Mouse (Mus musculus) forebrain, embryonic 15.5 days (tissue): ENCODE results near the gene Mgat4b. TPM values are rescaled to one million over a fixed set of nuclear protein-coding genes. Genes with fewer than 3 reads are reported as not detected.
A peak's percentile ranks its signal among the peaks of the same experiment; 100 is the strongest.

ENCODE experiments used
- ATAC-seq: fragments of 200-750 bp; cut with Nextera tagmentation; replicated peaks from 2 replicates; pipeline ENCODE4 v1.8.0; 2017; ENCODE audit warnings: mild to moderate bottlenecking, moderate TSS enrichment, moderate library complexity
- H3K27ac ChIP-seq: fragments of 300-500 bp; sonication (generic); replicated peaks from 2 replicates; pipeline ENCODE4 v1.5.1; 2015; ENCODE audit warnings: mild to moderate bottlenecking, inconsistent platforms
- H3K27me3 ChIP-seq: fragments of 300-500 bp; sonication (generic); 2 replicates; pipeline ENCODE4 v1.6.1; 2015; ENCODE audit warnings: inconsistent platforms
- H3K36me3 ChIP-seq: fragments of 300-500 bp; sonication (generic); 2 replicates; pipeline ENCODE4 v1.6.1; 2015; ENCODE audit warnings: mild to moderate bottlenecking, inconsistent platforms
- H3K4me1 ChIP-seq: fragments of 300-500 bp; sonication (generic); 2 replicates; pipeline ENCODE4 v1.6.1; 2015; ENCODE audit warnings: inconsistent platforms
- H3K4me2 ChIP-seq: fragments of 300-500 bp; sonication (generic); replicated peaks from 2 replicates; pipeline ENCODE4 v1.6.1; 2015; ENCODE audit warnings: mild to moderate bottlenecking, inconsistent platforms
- H3K4me3 ChIP-seq: fragments of 300-500 bp; sonication (generic); 2 replicates; pipeline ENCODE4 v1.5.1; 2015; ENCODE audit warnings: mild to moderate bottlenecking, inconsistent platforms
- H3K9ac ChIP-seq: fragments of 300-500 bp; sonication (generic); replicated peaks from 2 replicates; pipeline ENCODE4 v1.6.1; 2015; ENCODE audit warnings: mild to moderate bottlenecking, inconsistent platforms
- H3K9me3 ChIP-seq: fragments of 300-500 bp; sonication (generic); 2 replicates; pipeline ENCODE4 v1.6.1; 2016; ENCODE audit warnings: inconsistent platforms
- WGBS: fragments of 180-500 bp; shearing (Covaris S2); methylation state at CpG from one replicate; pipeline ENCODE4 v1.1.7; 2015; ENCODE audit warnings: mixed read lengths; 5-methylcytosine and 5-hydroxymethylcytosine counted together
- polyA plus RNA-seq: library from polyadenylated mRNA; unstranded; fragments of >200 nt; fragmentation: Nextera tagmentation; extraction: Ambion mirVana; gene quantifications from 2 replicates; pipeline ENCODE4 v1.2.1, GENCODE M21; 2015

The Mgat4b gene
- polyA plus RNA-seq, 1 experiment from 2014 or later, result 46.3 TPM

DNA sequence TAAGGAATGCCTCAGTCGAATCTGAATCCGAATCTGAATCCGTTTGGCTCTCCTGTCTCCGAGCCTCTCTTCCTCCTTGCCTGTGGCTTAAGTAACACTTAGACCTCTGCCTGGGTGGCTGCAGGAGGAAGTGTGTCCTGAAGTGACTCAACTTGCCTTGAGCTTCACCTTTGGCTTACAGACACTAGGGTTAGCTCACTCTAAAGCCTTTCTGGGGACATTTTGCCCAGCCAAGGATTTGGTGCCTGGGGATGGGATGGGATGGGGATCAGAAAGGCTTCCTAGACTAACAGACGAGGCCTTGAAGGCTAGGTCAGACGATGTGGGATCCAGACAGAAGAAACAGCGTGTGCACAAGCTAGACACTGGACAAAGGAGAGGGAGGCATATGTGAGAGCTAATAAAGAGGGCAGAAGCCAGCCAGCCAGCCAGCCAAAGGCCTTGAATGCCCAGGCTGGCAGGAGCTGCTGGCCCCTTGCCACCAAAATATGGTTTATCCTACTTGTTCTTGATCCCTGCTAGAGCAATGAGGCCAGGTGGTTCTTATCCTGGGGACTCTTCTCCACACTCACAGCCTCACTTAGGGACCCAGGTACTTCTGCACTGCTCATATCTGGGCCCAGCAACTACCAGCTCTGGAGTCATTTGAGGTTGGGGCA, 18.7 kb downstream of the Mgat4b start:
- Histone ChIP-seq H3K9me3 (no peaks in the 10 kb centered on the region), H3K4me3 (no peak overlapping the region), H3K36me3 (peaks cover 27% of the 10 kb centered on the region), H3K27me3 (no peaks in the 10 kb centered on the region), H3K27ac (no peak overlapping the region), H3K4me2 (no peak overlapping the region), H3K9ac (no peak overlapping the region), H3K4me1 (peaks cover 46% of the 10 kb centered on the region)
- ATAC-seq, result no peak
- 40% methylated on average over 7 of the region's 7 CpGs for WGBS

DNA sequence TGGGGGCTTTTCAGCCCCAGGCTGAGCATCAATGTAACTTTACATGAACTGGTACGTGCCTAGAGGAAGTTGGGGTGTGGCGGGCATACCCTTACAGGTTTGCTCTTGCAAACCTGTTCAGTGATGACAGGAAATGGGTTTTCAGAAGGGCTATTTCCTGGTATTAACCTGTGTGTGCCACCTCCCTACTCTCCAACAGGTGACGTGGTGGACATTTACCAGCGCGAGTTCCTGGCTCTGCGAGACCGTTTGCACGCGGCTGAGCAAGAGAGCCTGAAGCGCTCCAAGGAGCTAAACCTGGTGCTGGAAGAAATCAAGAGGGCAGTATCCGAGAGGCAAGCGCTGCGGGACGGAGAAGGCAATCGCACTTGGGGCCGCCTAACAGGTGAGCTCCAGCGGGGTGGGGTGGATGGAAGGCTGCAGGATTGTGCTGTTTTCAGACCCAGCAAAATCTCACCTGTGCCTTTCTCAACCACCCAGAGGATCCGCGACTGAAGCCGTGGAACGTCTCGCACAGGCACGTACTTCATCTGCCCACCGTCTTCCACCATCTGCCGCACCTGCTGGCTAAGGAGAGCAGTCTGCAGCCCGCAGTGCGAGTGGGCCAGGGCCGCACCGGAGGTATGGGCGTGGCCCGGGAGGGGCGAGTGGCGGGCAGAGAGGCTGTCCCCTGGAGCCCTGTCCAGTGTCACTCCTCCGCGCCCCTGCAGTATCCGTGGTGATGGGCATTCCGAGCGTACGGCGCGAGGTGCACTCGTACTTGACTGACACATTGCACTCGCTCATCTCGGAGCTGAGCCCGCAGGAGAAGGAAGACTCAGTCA, 20.0 kb downstream of the Mgat4b start:
- Histone ChIP-seq H3K9ac (no peak overlapping the region), H3K4me1 (peaks cover 47% of the 10 kb centered on the region), H3K27ac (no peak overlapping the region; the same call in 1 of the 2 replicates), H3K27me3 (no peaks in the 10 kb centered on the region), H3K36me3 (peaks cover 35% of the 10 kb centered on the region), H3K4me3 (no peak overlapping the region), H3K4me2 (peak overlapping the region; percentile 40), H3K9me3 (no peaks in the 10 kb centered on the region)
- peak; percentile 18 for ATAC-seq
- WGBS, result 25% methylated on average over 45 of the region's 45 CpGs

GRCm38 (mm10) chr11:50231411-50231810, 20.7 kb downstream of the Mgat4b start:
- Histone ChIP-seq H3K27me3 (no peaks in the 10 kb centered on the region), H3K9me3 (no peaks in the 10 kb centered on the region), H3K4me2 (peak overlapping the region; percentile 40), H3K9ac (no peak overlapping the region), H3K36me3 (peaks cover 35% of the 10 kb centered on the region), H3K27ac (no peak overlapping the region), H3K4me3 (no peak overlapping the region), H3K4me1 (peaks cover 48% of the 10 kb centered on the region)
- 19% methylated on average over 8 of the region's 8 CpGs for WGBS
- ATAC-seq, result no peak

- no peaks in the 10 kb centered on the region for H3K9me3 ChIP-seq
- WGBS, result 93% methylated on average over 13 of the region's 13 CpGs
- H3K9ac ChIP-seq, result no peak overlapping the region
- H3K4me2 ChIP-seq, result no peak overlapping the region
- no peak overlapping the region for H3K4me3 ChIP-seq
- no peaks in the 10 kb centered on the region; the same call in 1 of the 2 replicates for H3K27me3 ChIP-seq
- no peak overlapping the region for H3K27ac ChIP-seq
- H3K4me1 ChIP-seq, result peaks cover 40% of the 10 kb centered on the region
- ATAC-seq, result no peak
- peaks cover 35% of the 10 kb centered on the region for H3K36me3 ChIP-seq
Measured at GRCm38 (mm10) chr11:50233022-50233421, 22.3 kb downstream of the Mgat4b start.

GRCm38 (mm10) chr11:50233993-50234392, 23.3 kb downstream of the Mgat4b start:
- peaks cover 32% of the 10 kb centered on the region for H3K4me1 ChIP-seq
- no peaks in the 10 kb centered on the region for H3K9me3 ChIP-seq
- no peaks in the 10 kb centered on the region; the same call in 1 of the 2 replicates for H3K27me3 ChIP-seq
- no peak overlapping the region for H3K9ac ChIP-seq
- H3K4me2 ChIP-seq, result no peak overlapping the region
- H3K36me3 ChIP-seq, result peaks cover 35% of the 10 kb centered on the region
- ATAC-seq, result no peak
- WGBS, result 86% methylated on average over 11 of the region's 11 CpGs
- no peak overlapping the region for H3K4me3 ChIP-seq
- no peak overlapping the region for H3K27ac ChIP-seq

DNA sequence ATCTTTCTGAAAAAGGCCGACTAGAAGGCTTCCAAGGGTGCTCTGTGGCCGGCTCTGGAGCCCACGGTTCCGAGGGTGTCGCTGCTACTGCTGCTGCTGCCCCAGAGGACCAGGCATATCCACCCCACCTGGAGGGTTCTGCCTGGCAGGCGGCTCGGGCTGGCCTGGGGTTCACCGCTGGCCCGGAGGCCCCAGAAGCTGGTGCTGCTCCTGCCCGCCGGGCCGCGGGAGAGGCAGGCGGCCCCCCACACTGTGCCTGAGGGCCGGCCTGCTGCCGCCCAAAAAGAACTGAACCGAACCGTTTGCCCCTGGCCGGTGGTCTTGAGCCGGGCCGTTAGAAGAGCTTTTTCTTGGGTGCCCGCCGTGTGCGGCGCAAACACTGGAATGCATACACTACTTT, 23.9 kb downstream of the Mgat4b start:
- no peak for ATAC-seq
- H3K36me3 ChIP-seq, result peaks cover 35% of the 10 kb centered on the region
- 92% methylated on average over 25 of the region's 25 CpGs for WGBS

GRCm38 (mm10) chr11:50236540-50236936, 25.8 kb downstream of the Mgat4b start:
- Histone ChIP-seq H3K4me2 (peak overlapping the region; percentile 77), H3K27me3 (no peaks in the 10 kb centered on the region; the same call in 1 of the 2 replicates), H3K4me3 (peak overlapping the region; percentile 61), H3K4me1 (peaks cover 17% of the 10 kb centered on the region), H3K9me3 (no peaks in the 10 kb centered on the region), H3K27ac (no peak overlapping the region), H3K9ac (peak overlapping the region; percentile 53), H3K36me3 (peaks cover 33% of the 10 kb centered on the region)
- ATAC-seq, result peak; percentile 91
- WGBS, result 0% methylated on average over 26 of the region's 27 CpGs

More for the DNA sequence above, 23.9 kb downstream of the Mgat4b start:
- peaks cover 26% of the 10 kb centered on the region for H3K4me1 ChIP-seq
- H3K27me3 ChIP-seq, result no peaks in the 10 kb centered on the region; the same call in 1 of the 2 replicates
- H3K4me2 ChIP-seq, result no peak overlapping the region
- no peak overlapping the region for H3K9ac ChIP-seq
- no peak overlapping the region for H3K4me3 ChIP-seq
- no peaks in the 10 kb centered on the region for H3K9me3 ChIP-seq
- H3K27ac ChIP-seq, result no peak overlapping the region

DNA sequence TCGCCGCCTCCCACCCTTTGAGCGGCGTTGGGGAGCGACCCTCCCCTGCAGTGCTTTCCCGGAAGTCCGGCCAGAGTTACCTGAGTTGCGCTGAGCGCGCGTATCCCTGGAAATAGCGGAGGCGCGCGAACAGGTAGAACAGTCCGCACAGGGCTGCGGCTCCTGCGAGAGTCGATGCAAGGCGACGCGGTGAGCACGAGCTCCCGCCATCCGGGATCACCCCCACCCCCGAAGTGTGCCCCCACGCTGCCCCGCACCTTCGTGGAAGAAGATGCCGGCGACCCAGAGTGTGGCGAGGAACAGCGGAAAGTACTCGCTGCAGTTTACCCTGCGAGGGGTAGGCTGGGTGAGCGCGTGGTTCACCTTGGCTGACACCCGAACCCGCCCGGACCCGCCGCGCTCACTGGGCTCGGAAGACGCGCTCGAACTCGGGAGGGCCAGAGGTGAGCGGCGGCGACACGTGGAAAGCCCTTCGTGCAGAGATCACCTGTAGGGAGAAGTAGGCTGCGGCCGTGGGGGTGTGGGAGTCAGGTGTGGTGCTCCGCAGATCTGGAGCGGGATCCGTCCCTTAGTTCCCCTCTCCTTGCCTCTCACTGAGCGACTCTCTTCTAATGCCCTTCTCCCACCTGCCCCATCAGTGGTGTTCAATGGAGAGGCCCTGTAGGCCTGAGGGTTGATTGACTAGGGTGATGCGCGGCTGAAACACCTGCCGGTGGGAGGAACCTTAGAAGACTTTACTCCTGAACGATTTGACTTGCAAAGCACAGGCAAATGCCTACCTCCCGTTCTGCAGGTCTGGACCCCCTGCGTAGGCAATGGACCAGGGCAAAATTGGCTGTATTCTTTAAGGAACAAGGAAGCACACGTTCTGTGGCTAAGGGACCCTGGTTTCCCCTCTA, 26.5 kb downstream of the Mgat4b start:
- peak overlapping the region; percentile 61 for H3K4me3 ChIP-seq
- peak overlapping the region; percentile 77 for H3K4me2 ChIP-seq
- WGBS, result 2% methylated on average over 61 of the region's 66 CpGs
- peaks cover 30% of the 10 kb centered on the region for H3K36me3 ChIP-seq
- peaks cover 17% of the 10 kb centered on the region for H3K4me1 ChIP-seq
- no peak overlapping the region for H3K27ac ChIP-seq
- ATAC-seq, result peak; percentile 14
- no peaks in the 10 kb centered on the region; the same call in 1 of the 2 replicates for H3K27me3 ChIP-seq
- H3K9me3 ChIP-seq, result no peaks in the 10 kb centered on the region
- H3K9ac ChIP-seq, result peak overlapping the region; percentile 53

DNA sequence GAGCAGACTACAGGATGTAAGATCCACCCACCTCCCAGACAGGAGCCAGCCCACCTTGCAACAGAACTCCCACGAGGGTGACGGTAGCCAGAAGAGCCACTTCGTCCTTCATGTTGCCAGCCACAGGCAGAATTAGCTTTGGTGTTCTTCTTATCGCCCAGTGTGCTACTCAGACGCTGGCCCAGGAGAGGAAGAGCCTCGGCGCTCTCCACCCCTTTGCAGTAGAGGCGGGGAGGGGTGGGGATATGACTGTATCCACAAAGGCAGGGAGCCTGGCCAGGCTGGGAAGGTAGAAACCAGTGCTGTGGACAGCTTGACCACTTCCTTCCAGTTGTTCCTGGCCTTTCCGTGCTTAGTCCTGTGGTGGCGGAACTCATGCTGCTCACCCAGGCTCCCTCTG, 27.6 kb downstream of the Mgat4b start, which contains the start of gene Ltc4s:
Ltc4s (minus strand) TSS at position 293 of the 400 bp plus-strand sequence.
- peak within 1 kb of the TSS; percentile 61; the same call in 1 of the 2 replicates for H3K4me3 ChIP-seq
- H3K36me3 ChIP-seq, result peaks cover 19% of the 10 kb centered on the region
- 56% methylated on average over 10 of the region's 10 CpGs for WGBS
- H3K4me1 ChIP-seq, result peaks cover 17% of the 10 kb centered on the region
- no peaks in the 10 kb centered on the region; the same call in 1 of the 2 replicates for H3K27me3 ChIP-seq
- no peak within 1 kb of the TSS for H3K27ac ChIP-seq
- no peak within 1 kb of the TSS for H3K9ac ChIP-seq
- no peaks in the 10 kb centered on the region for H3K9me3 ChIP-seq
- H3K4me2 ChIP-seq, result peak within 1 kb of the TSS; percentile 77
- ATAC-seq, result no peak

DNA sequence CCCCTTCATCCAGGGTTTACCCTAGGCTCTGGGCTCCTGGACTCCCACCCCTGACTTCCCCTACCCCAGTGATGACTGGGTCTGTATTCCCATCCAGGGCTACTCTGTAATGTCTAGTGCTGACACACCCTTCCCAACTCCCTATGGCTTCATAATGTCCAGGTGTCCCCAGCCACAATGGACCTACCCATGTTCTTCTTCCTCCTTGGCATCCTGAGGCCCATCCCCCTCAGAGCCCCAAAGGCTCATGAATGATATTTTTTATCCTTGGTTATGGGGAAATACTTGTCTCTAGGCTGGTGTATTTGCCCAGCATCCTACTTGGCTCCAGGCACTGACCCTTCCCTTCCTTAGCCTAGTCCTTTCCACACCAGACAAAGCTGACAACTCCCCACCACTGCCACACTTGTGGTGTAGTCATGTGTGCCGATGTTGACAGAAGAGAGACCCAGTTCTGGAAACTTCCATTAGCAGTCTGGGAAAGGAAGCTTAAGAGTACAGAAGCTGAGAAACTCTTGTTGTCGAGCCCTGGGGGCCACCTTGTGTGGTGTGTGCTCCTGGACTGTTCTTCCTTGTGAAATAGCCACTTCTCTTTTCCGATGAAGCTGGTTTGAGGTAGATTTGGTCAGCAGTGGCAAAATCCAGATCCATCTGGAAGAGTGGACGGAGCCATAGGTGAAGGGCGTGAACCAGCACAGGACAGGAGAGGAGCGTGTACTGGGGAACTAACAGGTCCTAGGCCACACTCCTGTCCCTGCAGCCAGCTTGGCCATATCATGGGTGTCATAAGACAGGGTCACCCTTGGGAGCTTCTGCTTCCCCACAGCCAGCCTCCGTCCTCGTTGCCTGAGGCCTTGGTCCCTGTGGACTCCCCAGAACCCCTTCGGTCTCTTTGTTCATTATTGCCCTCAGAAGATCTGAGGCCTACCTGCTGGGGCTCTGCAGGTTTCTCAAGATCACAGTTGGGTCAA, 28.4 kb downstream of the Mgat4b start:
- H3K9ac ChIP-seq, result no peak overlapping the region
- H3K27me3 ChIP-seq, result no peaks in the 10 kb centered on the region; the same call in 1 of the 2 replicates
- no peak for ATAC-seq
- H3K4me3 ChIP-seq, result no peak overlapping the region
- 91% methylated on average over 9 of the region's 9 CpGs for WGBS
- H3K4me1 ChIP-seq, result peaks cover 17% of the 10 kb centered on the region
- H3K9me3 ChIP-seq, result no peaks in the 10 kb centered on the region
- peaks cover 11% of the 10 kb centered on the region for H3K36me3 ChIP-seq
- H3K4me2 ChIP-seq, result no peak overlapping the region
- H3K27ac ChIP-seq, result no peak overlapping the region
